ENCODE assay signal across 34 mouse cellular contexts in genomic region chr1:156290016-156290415, GRCm38 (mm10). TPM values are rescaled to one million over a fixed set of nuclear protein-coding genes. Genes with fewer than 3 reads are reported as not detected.
"Had no signal": no experiment of that assay in that cellular context is flagged by ENCODE, and none has a peak within 500 bp of the region (broad histone marks: within the 10 kb centered on the region; RNA-seq: fewer than 3 reads in every experiment).

No protein-coding gene starts in this region.

- ATAC-seq: forebrain, embryonic 13.5 days; forebrain, embryonic 14.5 days; forebrain, embryonic 15.5 days; forebrain, embryonic 16.5 days; forebrain, postnatal 0 days had no signal

- H3K4me1 ChIP-seq: embryonic facial prominence, embryonic 10.5 days; embryonic facial prominence, embryonic 12.5 days; embryonic facial prominence, embryonic 13.5 days; embryonic facial prominence, embryonic 15.5 days; forebrain, embryonic 10.5 days; forebrain, embryonic 12.5 days; forebrain, embryonic 15.5 days had no signal

- H3K9ac ChIP-seq: embryonic facial prominence, embryonic 12.5 days; embryonic facial prominence, embryonic 13.5 days; embryonic facial prominence, embryonic 15.5 days; forebrain, embryonic 12.5 days; forebrain, embryonic 13.5 days; forebrain, embryonic 15.5 days; forebrain, postnatal 0 days had no signal

- H3K4me3 ChIP-seq: embryonic facial prominence, embryonic 10.5 days; embryonic facial prominence, embryonic 12.5 days; embryonic facial prominence, embryonic 13.5 days; embryonic facial prominence, embryonic 15.5 days; erythroblast, embryonic 14.5 days; forebrain, embryonic 10.5 days; forebrain, embryonic 12.5 days; forebrain, embryonic 13.5 days; forebrain, embryonic 15.5 days; gastrocnemius, adult 2 months; heart, adult 2 months had no signal

- H3K27me3 ChIP-seq: embryonic facial prominence, embryonic 12.5 days; embryonic facial prominence, embryonic 13.5 days; embryonic facial prominence, embryonic 15.5 days; forebrain, embryonic 12.5 days; forebrain, embryonic 13.5 days; forebrain, embryonic 15.5 days had no signal

- H3K27ac ChIP-seq: embryonic facial prominence, embryonic 10.5 days; embryonic facial prominence, embryonic 12.5 days; embryonic facial prominence, embryonic 13.5 days; embryonic facial prominence, embryonic 15.5 days; forebrain, embryonic 10.5 days; forebrain, embryonic 12.5 days; forebrain, embryonic 13.5 days; forebrain, embryonic 15.5 days; gastrocnemius, adult 2 months; heart, adult 2 months had no signal

- DNase-seq: cerebellum, adult 8-10 months; cerebellum, adult 9-10 months; cerebellum, adult 9-11 months; cerebellum, postnatal 10 days; cerebellum, postnatal 14 days; cerebellum, postnatal 25 days; cerebellum, postnatal 36 days; embryo, embryonic 11 days; forebrain, postnatal 0 days; gastrocnemius, adult 2 months; gastrocnemius, postnatal 10 days; gastrocnemius, postnatal 14 days; gastrocnemius, postnatal 25 days; gastrocnemius, postnatal 36 days; heart, adult 18-20 months; heart, adult 2 months had no signal

- H3K9me3 ChIP-seq: embryonic facial prominence, embryonic 10.5 days; embryonic facial prominence, embryonic 12.5 days; embryonic facial prominence, embryonic 13.5 days; embryonic facial prominence, embryonic 15.5 days; forebrain, embryonic 10.5 days; forebrain, embryonic 12.5 days; forebrain, embryonic 13.5 days; forebrain, embryonic 15.5 days had no signal

- H3K36me3 ChIP-seq: embryonic facial prominence, embryonic 10.5 days; embryonic facial prominence, embryonic 12.5 days; embryonic facial prominence, embryonic 13.5 days; embryonic facial prominence, embryonic 15.5 days; forebrain, embryonic 10.5 days; forebrain, embryonic 12.5 days; forebrain, embryonic 15.5 days had no signal

- H3K4me2 ChIP-seq: embryonic facial prominence, embryonic 12.5 days; embryonic facial prominence, embryonic 13.5 days; embryonic facial prominence, embryonic 15.5 days; forebrain, embryonic 12.5 days; forebrain, embryonic 13.5 days; forebrain, embryonic 15.5 days had no signal

RNA-seq across cellular contexts. Expression of gene Tdrd5, which starts 13.4 kb away (rescaled TPM):
- total RNA-seq: gastrocnemius, adult 18-20 months; gastrocnemius, adult 2 months; gastrocnemius, adult 8-10 months; gastrocnemius, postnatal 10 days; gastrocnemius, postnatal 14 days; gastrocnemius, postnatal 25 days; granulocyte monocyte progenitor cell, adult 5-6 weeks; heart, adult 18-20 months; heart, adult 2 months; heart, adult 8-10 months had no signal
- polyA plus RNA-seq: heart, adult 2 months had no signal

RNA-seq across cellular contexts. Expression of gene Nphs2, which starts 20.5 kb away (rescaled TPM):
- total RNA-seq: common myeloid progenitor, adult 5-6 weeks; gastrocnemius, adult 18-20 months; gastrocnemius, adult 2 months; gastrocnemius, adult 8-10 months; gastrocnemius, postnatal 10 days; gastrocnemius, postnatal 25 days; gastrocnemius, postnatal 36 days; granulocyte monocyte progenitor cell, adult 5-6 weeks; heart, adult 2 months; heart, adult 8-10 months had no signal
- polyA plus RNA-seq: embryonic facial prominence, embryonic 10.5 days; embryonic facial prominence, embryonic 11.5 days; embryonic facial prominence, embryonic 12.5 days; embryonic facial prominence, embryonic 13.5 days; embryonic facial prominence, embryonic 15.5 days; erythroblast, embryonic 14.5 days; forebrain, embryonic 10.5 days; forebrain, embryonic 13.5 days; gonadal fat pad, adult 2 months; heart, adult 2 months had no signal
